Mouse (Mus musculus) fat pad, adult 2 months (tissue): ENCODE measurements around the gene Clns1a.

Source experiments
- DNase-seq: peaks from one replicate; pipeline ENCODE4 v3.0.0-alpha.2; 2011; ENCODE audit warnings: low read depth, low spot score; ENCODE audit errors: extremely low read depth

The Clns1a gene

DNA sequence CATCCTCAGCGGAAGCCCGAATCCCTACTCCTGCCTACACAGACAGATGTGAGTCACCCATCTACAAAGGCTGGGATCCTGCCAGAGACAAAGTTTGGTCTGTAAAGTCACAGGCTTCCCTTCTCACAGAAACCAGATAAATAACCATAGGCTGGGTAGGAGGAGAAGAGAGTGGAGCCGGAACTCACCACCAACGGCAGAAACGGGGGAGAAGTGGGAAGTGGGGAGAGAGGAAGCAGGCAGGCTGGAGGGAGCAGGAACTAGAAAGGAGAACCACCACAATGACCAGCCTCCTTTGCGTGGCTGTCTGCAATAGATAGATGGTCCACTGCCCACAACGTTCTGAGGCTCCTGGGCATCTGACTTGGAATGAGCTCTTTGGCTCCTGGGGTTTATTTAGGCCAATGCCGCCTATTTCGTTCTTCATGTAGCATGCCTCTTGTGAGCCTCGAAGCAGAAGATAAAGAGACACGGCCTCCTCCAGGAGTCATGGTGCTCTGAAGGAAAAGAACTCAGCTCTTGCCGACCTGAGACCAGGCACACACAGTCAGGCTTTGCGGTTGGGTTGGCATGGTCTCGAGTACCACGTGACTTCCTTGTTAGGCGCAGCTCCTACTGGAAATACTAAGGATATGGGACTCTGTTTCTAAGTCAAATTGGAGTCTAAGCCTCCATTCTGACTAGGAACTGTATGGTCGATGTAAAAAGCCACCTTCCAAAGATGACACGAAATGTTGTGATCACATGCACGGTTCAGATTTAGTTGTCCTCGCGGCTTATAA, 68.9 kb downstream of the Clns1a start:
- no peak for DNase-seq

DNA sequence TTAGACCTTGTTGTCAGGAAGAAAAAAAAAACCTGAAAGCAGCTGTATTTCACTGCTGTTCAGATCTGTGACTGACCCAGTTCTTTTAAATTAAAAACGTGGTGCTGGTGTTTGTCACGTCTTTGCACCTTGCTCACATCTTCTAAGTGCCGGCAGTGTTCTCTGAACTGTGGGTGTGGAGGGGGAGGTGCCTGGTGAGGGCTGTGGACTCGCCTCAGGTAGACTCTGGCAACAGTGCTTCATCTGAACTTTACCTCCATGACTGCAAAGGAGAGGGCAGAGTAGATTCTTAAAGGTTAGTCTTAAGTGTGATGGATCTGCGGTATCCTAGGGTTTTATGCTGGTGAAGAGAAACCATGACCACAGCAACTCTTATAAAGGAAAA, 69.5 kb downstream of the Clns1a start:
- DNase-seq: no peak

DNA sequence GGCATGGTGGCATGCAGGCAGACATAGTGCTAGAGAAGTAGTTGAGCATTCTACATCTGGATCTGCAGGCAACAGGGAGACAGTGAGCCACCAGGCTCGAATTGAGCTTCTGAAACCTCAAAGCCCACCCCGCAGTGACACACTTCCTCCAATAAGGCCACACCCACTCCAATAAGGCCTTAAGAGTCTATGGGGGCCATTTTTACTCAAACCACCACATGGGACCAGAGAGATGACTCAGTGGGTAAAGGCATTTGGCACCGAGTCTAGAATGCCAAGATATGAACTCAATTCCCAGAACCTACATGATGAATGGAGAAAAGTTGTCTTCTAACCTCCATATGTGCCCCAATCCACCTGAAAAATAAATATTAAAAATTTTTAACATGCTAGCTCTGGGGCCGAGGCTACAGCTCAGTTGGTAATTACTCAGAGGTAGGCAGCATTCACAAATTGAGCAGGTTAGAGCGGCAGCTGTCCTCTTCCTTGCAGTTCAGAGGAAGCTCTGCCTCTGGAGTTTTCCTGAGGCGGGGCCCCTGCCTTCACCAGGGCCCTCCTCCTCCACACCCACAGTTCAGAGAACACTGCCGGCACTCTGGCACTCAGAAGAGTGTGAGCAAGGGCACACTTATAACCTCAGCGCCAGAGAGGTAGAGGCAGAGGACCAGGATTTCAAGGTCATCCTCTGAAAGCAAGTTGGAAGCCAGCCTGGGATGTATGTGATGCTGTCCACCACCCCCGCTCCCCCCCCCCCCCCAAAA, 70.2 kb downstream of the Clns1a start:
- DNase-seq: no peak

DNA sequence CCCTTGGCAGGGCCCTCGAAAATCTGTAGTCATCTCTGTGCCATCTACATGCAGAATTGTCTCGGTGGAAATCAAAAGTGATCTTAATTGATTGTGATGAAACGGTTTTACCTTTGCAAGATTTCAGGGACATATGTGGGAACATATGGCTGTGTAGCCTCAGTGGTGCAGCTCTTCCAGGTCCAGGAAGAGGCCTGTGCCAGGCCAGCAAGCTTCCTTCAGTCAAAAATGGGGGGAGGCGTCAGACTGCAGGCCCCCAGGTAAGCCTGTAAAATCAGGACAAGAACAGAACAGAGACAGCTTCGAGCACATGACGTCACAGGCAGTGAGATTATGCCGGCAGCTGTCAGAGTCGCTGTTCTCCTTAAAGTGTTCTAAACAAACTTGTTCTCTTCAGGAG, 71.4 kb downstream of the Clns1a start:
- DNase-seq: no peak

DNA sequence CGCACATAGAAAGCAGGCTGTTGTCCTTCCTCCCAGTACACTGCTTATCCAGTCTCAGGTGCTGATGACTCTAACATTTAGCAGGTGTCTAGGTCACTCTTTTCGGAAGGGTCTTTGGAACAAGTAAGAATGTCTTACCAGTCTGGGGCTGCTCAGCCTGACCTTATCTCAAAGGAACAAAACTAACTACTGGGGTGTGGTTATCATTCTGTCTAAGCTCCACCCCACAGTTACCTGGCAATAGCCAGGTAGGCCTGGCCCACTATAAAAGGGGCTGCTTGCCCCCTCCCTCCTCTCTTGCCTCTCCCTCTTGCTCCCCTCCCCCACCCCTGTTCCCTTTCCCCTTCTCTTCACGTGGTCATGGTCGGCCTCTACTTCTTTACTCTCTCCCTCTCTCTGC, 72.6 kb downstream of the Clns1a start:
- DNase-seq: no peak
